30 mouse cellular contexts compared by ENCODE assay signal in genomic region chr5:85918288-85918687, GRCm38 (mm10).
DNase-seq lines count a peak whose midpoint lies in the region; ATAC-seq and TF ChIP-seq lines count a peak whose summit lies in the region.
"Had no signal": no experiment of that assay in that cellular context is flagged by ENCODE, and none has a peak within 500 bp of the region (broad histone marks: within the 10 kb centered on the region; RNA-seq: fewer than 3 reads in every experiment).

No protein-coding gene starts in this region.

- H3K36me3 ChIP-seq in kidney, embryonic 15.5 days: no peaks in the 10 kb centered on the region
- H3K36me3 ChIP-seq: embryonic facial prominence, embryonic 12.5 days; forebrain, embryonic 15.5 days; hindbrain, embryonic 12.5 days; liver, embryonic 15.5 days had no signal

- H3K27me3 ChIP-seq in kidney, embryonic 15.5 days: no peaks in the 10 kb centered on the region
- H3K27me3 ChIP-seq: embryonic facial prominence, embryonic 12.5 days; forebrain, embryonic 15.5 days; hindbrain, embryonic 12.5 days; liver, embryonic 15.5 days had no signal

- H3K27ac ChIP-seq in left cerebral cortex, adult 2 months: peak overlapping the region; percentile 19; the same call in 1 of the 2 replicates
- H3K27ac ChIP-seq in kidney, embryonic 15.5 days: no peak overlapping the region
- H3K27ac ChIP-seq: embryonic facial prominence, embryonic 12.5 days; forebrain, embryonic 15.5 days; hindbrain, embryonic 12.5 days; liver, embryonic 15.5 days; stomach, postnatal 0 days had no signal

- H3K9me3 ChIP-seq in kidney, embryonic 15.5 days (replicated peaks): no peaks in the 10 kb centered on the region
- H3K9me3 ChIP-seq: embryonic facial prominence, embryonic 12.5 days; forebrain, embryonic 15.5 days; hindbrain, embryonic 12.5 days; liver, embryonic 15.5 days had no signal

- no peak for TF ChIP-seq CTCF in left cerebral cortex, adult 2 months (IDR thresholded peaks at IDR 0.05)

- intact Hi-C loops in left cerebral cortex, adult 2 months (cut with DNase I): no loop called here

- 92% methylated on average over 2 of the region's 2 CpGs for WGBS in kidney, embryonic 15.5 days

- no peak overlapping the region for H3K4me2 ChIP-seq in kidney, embryonic 15.5 days
- H3K4me2 ChIP-seq: embryonic facial prominence, embryonic 12.5 days; forebrain, embryonic 15.5 days; heart, embryonic 11.5 days; hindbrain, embryonic 12.5 days; liver, embryonic 15.5 days; lung, embryonic 14.5 days had no signal

- no peaks in the 10 kb centered on the region for H3K4me1 ChIP-seq in kidney, embryonic 15.5 days
- H3K4me1 ChIP-seq: embryonic facial prominence, embryonic 12.5 days; forebrain, embryonic 15.5 days; hindbrain, embryonic 12.5 days; liver, embryonic 15.5 days had no signal

- H3K4me3 ChIP-seq in left cerebral cortex, adult 2 months: no peak overlapping the region
- H3K4me3 ChIP-seq in kidney, embryonic 15.5 days (replicated peaks): no peak overlapping the region
- H3K4me3 ChIP-seq: embryonic facial prominence, embryonic 12.5 days; forebrain, embryonic 15.5 days; hindbrain, embryonic 12.5 days; liver, embryonic 15.5 days had no signal

- H3K9ac ChIP-seq in kidney, embryonic 15.5 days: no peak overlapping the region
- H3K9ac ChIP-seq: embryonic facial prominence, embryonic 12.5 days; forebrain, embryonic 15.5 days; hindbrain, embryonic 12.5 days; liver, embryonic 15.5 days; lung, embryonic 14.5 days had no signal

- no peak for ATAC-seq in kidney, embryonic 15.5 days (replicated peaks; ENCODE audit: low FRiP score)
- ATAC-seq: forebrain, embryonic 15.5 days; intestine, embryonic 16.5 days had no signal

- DNase-seq in layer of hippocampus, adult 11-12 months (ENCODE audit: low spot score): peak; percentile 41
- DNase-seq in layer of hippocampus, adult 9-10 months (ENCODE audit: low spot score): no peak
- DNase-seq in right cerebral cortex, adult 18-20 months: peak; percentile 58
- no peak for DNase-seq in right cerebral cortex, postnatal 14 days
- peak; percentile 16 to 19 for DNase-seq in left cerebral cortex, adult 2 months (ENCODE audit: extremely low spot score in 1 of 2, low spot score in 2 of 2)
- peak; percentile 4 to 40 for DNase-seq in right cerebral cortex, postnatal 36 days (ENCODE audit: low spot score in 2 of 2)
- DNase-seq in natural killer cell, adult 2 months (ENCODE audit: low spot score in 2 of 2): no peak
- DNase-seq: adrenal gland, postnatal 14 days; cerebellum, adult 11-12 months; cerebellum, adult 9-11 months; embryo, embryonic 11 days; gastrocnemius, postnatal 25 days; heart, adult 18-20 months; heart, postnatal 36 days; kidney, adult 9 months; kidney, postnatal 25 days; liver; lung, embryonic 14.5 days; lung, postnatal 14 days; midbrain, embryonic 14.5 days; thymus, adult 2 months; thymus, postnatal 36 days had no signal

Comparison
In these comparisons a context has a peak if more than half of its experiments do, and no peak if none do; other contexts are left out.
1. DNase-seq: peak in layer of hippocampus, adult 11-12 months (single experiment), right cerebral cortex, adult 18-20 months (single experiment), left cerebral cortex, adult 2 months (2 of 2) and right cerebral cortex, postnatal 36 days (2 of 2); none in layer of hippocampus, adult 9-10 months (single experiment), right cerebral cortex, postnatal 14 days (single experiment) and natural killer cell, adult 2 months (0 of 2).